Mouse (Mus musculus): Measurements from ENCODE around the gene Klf15.

Klf15 gene

GRCm38 (mm10) chr6:90494566-90494965 is 32.2 kb downstream of the Klf15 start:
- DNase-seq, result peak; percentile 56

- no peak for DNase-seq
These were observed 33.0 kb downstream of the Klf15 start for GRCm38 (mm10) chr6:90495282-90495912.

DNA sequence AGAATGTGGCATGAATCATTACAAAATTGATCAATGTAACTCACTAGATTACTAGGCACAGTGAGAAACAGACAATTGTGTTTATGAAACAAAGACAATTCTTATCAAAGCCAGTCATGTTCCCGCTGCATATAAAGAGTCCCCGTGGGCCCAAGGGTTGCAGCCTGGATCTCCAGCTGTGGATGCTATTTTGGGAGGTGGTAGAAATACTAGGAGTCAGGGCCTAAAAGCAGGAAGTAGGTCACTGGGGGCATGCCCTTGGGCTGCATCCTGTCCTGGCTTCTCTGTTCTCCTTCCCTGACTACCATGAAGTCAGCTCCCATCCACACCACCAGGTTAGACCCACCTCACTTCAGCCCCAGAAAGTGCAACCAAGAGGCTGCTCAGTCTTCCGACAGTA is 33.8 kb downstream of the Klf15 start:
- no peak for DNase-seq

- no peak for DNase-seq
These were observed 37.1 kb downstream of the Klf15 start for GRCm38 (mm10) chr6:90499509-90499908.

DNA sequence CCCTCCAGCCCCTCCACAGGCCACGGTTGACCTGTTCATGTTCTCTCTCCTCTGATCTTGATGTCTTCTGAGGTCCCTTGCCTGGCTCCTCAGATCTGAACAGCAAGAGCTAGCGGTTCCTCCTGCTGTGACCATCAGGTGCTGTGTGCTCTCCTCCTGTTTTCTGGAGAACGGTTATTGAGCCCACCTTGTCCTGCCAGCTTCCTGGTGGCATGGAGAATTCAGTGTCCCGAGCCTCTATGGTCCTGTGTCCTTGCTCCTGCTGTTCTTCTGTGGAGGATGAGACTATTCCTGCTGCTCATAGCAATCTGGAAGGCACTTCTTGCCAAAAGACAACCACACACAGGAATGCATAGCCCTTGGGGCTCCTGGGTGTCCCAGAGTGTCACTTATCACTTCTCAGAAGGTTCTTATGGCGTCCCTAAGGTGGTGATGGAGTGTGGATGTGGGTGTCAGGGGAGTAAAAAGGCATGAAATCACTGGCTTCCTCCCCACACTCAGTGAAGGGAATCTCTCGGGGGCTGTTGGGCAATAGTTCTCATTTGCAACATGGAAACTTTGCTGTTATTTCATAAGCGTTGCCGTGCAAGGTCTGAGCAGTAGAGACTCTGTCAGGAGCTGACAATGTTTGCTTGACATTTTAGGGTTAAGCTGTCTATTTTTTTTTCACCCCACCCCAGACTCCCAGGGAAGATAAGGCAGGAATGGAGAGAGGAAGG is 39.0 kb downstream of the Klf15 start:
- DNase-seq, result no peak

GRCm38 (mm10) chr6:90505906-90506305 is 43.5 kb downstream of the Klf15 start:
- DNase-seq, result peak; percentile 83

- peak; percentile 98 for DNase-seq
These were observed 44.4 kb downstream of the Klf15 start for GRCm38 (mm10) chr6:90506673-90507311.

GRCm38 (mm10) chr6:90507443-90507842 is 45.1 kb downstream of the Klf15 start:
- DNase-seq, result peak; percentile 52

DNA sequence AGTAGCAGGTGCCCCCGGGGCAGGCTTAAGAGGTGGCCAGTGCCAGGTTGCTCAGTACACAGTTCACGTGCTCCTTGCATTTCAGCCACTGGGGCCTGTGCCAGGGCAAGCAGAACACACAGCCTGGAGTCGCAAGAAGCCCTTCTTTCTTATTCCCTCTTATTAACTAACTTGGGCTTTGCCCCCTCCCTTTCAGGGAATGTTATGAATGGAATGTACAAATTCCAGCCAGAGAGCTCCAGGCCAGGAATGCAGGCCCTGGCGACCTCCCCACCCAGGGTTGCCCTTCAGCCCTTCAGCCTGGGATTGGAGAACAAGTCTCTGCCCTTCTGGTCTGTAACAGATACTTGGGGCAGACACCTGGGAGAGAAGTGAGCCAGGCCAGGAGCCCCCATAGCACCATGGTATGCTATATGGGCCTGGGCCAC is 45.8 kb downstream of the Klf15 start:
- peak; percentile 99 for DNase-seq

DNA sequence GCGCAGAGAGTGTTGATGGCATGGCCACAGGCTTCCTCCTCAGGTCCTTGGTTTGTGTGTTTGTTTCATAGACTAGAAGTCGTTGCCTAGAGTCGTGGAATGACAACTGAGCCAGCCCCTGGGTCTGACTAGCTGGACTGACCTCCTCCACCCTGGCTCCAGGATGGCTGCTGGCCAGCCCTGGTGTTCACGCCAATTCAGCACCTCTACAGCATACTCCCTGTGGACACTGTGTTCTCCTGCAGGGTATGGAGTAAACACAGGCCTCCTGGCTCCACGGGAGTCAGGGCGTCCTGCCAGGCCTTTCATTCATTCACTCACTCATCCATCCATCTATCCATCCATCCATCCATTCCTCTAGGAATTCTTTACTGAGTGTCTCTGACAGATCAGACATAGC is 46.7 kb downstream of the Klf15 start:
- DNase-seq, result peak; percentile 98

DNA sequence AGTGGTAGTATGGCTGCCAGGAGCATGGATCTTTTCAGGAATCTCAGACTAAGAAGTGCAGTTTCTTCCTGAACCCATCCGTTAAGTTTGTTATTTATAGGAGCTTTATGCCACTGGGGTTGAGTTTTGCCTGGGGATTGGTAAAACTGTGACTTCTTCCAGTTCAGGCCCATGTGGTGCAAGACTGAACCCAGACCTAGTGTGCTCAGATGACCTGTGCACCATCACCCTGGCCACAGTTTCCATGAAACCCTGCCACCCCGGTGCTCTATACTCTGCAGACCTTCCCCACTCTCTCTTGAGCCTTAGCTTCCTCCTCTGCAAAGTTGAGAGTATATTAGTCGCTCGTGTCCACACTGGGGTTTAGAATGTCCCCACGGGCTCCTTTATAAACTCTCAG is 50.0 kb downstream of the Klf15 start:
- DNase-seq, result no peak

DNA sequence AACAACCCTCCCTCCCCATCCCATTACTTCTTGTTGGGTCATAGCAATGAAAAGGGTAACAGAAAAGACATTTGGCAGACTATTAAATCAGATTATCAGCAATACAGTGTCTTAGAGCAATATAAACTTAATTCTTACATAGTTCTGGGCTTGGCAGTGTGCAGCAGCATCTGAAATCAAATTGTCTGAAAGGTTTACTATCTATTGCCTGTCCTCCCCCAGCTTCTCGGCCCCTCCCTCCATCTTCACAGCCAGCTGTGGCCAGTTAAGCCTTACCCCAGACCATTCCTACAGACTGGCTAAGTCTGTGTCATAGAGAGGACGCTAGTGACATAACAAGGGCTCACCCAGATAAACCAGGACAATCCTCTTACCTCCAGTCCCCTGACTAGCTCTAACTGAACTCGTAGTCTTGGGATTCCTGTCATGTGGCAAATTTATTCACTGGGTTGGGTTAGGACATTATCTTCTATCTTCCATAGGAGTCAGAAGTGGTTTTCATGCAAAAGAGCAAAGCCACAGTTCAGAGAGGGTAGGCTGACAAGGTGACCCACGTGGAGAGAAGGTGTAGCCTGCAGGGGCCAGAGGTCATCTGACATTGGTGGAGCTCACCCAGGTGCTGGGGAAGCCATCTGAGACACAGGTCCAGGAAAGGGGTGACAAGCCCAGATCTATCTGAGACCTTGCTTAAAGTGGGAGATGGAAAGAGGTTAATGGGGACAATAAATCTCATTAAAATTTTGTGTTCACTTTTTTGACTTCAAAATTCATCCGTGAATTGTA is 50.9 kb downstream of the Klf15 start:
- DNase-seq, result no peak

GRCm38 (mm10) chr6:90514369-90514768 is 52.0 kb downstream of the Klf15 start:
- DNase-seq, result no peak

DNA sequence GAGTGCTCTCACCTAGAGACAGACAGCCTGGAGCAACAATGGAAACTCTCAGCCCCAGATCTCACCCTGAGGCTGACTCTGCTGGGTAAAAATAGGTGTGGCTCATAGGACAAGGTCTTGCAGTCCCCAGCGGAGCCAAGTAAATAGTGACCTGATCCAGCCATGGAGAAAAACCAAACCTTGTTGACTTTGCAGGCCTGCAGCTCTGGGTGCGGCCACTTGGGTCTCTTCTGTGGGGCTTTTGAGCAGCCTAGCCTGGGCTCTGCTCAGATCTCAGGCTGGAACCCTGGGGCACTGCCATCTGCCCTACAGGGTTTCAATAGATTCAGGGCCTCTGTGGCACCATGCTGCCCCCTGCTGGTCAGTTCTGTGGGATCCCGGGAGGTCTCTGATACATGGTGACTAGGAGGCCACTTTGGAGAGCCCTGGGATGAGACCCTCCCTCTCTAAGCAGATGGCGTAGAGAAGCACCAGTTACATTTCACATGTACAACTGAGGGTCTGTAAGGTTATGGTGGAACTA is 52.6 kb downstream of the Klf15 start:
- peak; percentile 95 for DNase-seq

DNA sequence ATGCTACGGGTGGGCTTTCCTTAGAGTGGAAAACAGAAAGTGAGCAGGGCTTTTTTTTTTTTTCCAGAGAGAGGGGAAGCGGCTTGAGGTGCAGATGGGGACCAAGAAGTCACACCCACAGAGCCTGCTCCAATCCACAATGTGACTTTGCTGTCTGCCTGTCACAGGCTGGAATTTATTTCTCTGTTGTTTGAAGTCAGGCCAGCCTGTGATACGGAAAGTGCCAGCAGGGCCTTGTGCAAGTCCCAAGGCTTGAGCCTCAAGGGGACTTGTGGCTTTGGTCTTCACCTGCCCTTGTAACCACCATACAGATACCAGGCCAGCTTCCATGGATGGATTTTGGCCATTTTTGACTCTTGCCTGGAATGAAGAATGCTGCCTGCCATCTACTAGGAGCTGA is 56.5 kb downstream of the Klf15 start:
- DNase-seq, result no peak

DNA sequence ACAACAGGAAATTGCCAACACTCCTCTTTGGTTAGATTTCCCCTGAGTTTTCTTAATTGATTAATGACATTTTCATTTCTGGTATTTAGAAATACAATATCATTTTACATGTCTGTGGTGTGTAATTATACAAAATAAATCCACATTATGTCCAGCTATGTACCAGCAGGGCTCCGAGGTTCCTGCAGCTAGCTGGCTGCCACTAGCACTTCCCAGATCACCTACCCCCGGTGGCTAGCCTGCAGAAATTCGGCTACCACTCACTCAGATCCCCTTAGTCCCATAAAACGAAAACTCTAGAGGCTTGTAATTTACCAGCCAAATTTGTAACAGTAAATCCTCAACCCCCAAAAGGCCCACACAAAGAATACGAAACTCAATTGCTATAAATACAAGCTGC is 57.0 kb downstream of the Klf15 start:
- DNase-seq, result no peak
